Mouse (Mus musculus): ENCODE data around the gene Zfp14.

- TF ChIP-seq POLR2A (IDR thresholded peaks at IDR 0.05; ENCODE audit: extremely low read depth, insufficient read depth, low read length), result no peak
- TF ChIP-seq CTCF (IDR thresholded peaks at IDR 0.05; ENCODE audit: extremely low read depth, insufficient read depth, low read length), result no peak
Observed at GRCm38 (mm10) chr7:29995134-29995533, 56.0 kb downstream of the Zfp14 start.
